Mouse (Mus musculus): ENCODE results near the gene Als2.

DNA sequence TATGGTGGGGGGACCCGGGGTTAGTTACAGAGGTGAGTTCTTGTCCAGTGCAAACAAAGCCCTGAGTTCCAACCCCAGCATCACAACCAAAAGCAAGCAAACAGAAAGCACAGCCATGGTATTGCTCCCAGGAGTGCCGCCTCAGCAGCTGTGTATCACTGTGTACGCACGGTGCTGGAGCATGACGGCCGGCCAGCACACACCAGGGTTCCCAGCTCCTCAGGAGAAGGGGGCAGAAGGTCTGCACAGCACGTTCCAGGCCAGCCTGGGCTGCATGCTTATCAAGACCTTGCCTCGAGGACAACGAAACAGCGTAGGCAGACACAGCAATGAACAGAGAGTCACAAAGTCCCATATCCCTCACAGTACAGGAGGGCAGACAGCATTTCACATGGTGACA, 34.7 kb downstream of the Als2 start:
- TF ChIP-seq POLR2A (IDR thresholded peaks at IDR 0.05; ENCODE audit: low read depth, low read length): no peak
- no peak for TF ChIP-seq RCOR1 (conservative IDR thresholded peaks at IDR 0.05; ENCODE audit: low read depth, low read length)
- TF ChIP-seq JUN (IDR thresholded peaks at IDR 0.05; ENCODE audit: insufficient read depth, low read depth, low read length): no peak
- no peak for TF ChIP-seq CTCF (conservative IDR thresholded peaks at IDR 0.05 in 1 of 2, IDR thresholded peaks at IDR 0.05 in 1 of 2; ENCODE audit: low read depth in 2 of 2, low read length in 2 of 2)
- no peak for TF ChIP-seq MYC (IDR thresholded peaks at IDR 0.05; ENCODE audit: low read depth, low read length)
